Mouse (Mus musculus) layer of hippocampus, postnatal 10 days (tissue): ENCODE data around the gene Marc1. TPM values are rescaled to one million over a fixed set of nuclear protein-coding genes. Genes with fewer than 3 reads are reported as not detected.

ENCODE experiments used
- DNase-seq, 2 experiments: peaks; one replicate each; pipeline ENCODE4 v3.0.0; 2021; ENCODE audit warnings: low spot score in 2 of 2
- long read RNA-seq: library from polyadenylated mRNA; stranded (forward); transcript quantifications from one replicate; pipeline ENCODE4 v2.0.0, GENCODE M21; 2023
- total RNA-seq, 2 experiments: library from RNA; stranded (reverse); gene quantifications; 2 replicates each; pipeline ENCODE4 v1.2.3; 2021

Gene Marc1
- not detected for total RNA-seq
- long read RNA-seq = 0 reads

GRCm38 (mm10) chr1:184810780-184811575 is at the start of gene Marc1:
Gene Marc1, minus strand, starts transcription at chr1:184811313.
- DNase-seq = no peak

- DNase-seq = no peak
Measured at GRCm38 (mm10) chr1:184860276-184860675, 49.2 kb upstream of the Marc1 start.

- DNase-seq = no peak
Measured at GRCm38 (mm10) chr1:184858253-184858652, 47.1 kb upstream of the Marc1 start.

GRCm38 (mm10) chr1:184857216-184857615 is 46.1 kb upstream of the Marc1 start:
- no peak for DNase-seq

- no peak for DNase-seq
Measured at GRCm38 (mm10) chr1:184853922-184854321, 42.8 kb upstream of the Marc1 start.

GRCm38 (mm10) chr1:184853339-184853738 is 42.2 kb upstream of the Marc1 start:
- peak; percentile 73 to 75 for DNase-seq

- DNase-seq = peak; percentile 74 to 79
Measured at GRCm38 (mm10) chr1:184851741-184852618, 40.9 kb upstream of the Marc1 start.

- no peak for DNase-seq
Measured at GRCm38 (mm10) chr1:184851166-184851565, 40.1 kb upstream of the Marc1 start.

- no peak for DNase-seq
Measured at GRCm38 (mm10) chr1:184846973-184847372, 35.9 kb upstream of the Marc1 start.

- peak in 1 of 2 experiments; percentile 32 for DNase-seq
Measured at GRCm38 (mm10) chr1:184846092-184846750, 35.1 kb upstream of the Marc1 start, which contains the start of gene Marc2. Gene Marc2, minus strand, starts transcription at chr1:184846451.

GRCm38 (mm10) chr1:184845111-184846071 is 34.3 kb upstream of the Marc1 start:
- DNase-seq = peak; percentile 78 to 87

- peak in 1 of 2 experiments; percentile 25 for DNase-seq
Measured at GRCm38 (mm10) chr1:184844326-184845066, 33.4 kb upstream of the Marc1 start.

- no peak for DNase-seq
Measured at GRCm38 (mm10) chr1:184837649-184838048, 26.5 kb upstream of the Marc1 start.

- DNase-seq = no peak
Measured at GRCm38 (mm10) chr1:184836350-184836749, 25.2 kb upstream of the Marc1 start.

- no peak for DNase-seq
Measured at GRCm38 (mm10) chr1:184833499-184833898, 22.4 kb upstream of the Marc1 start.

GRCm38 (mm10) chr1:184832211-184832610 is 21.1 kb upstream of the Marc1 start:
- no peak for DNase-seq

GRCm38 (mm10) chr1:184829897-184830296 is 18.8 kb upstream of the Marc1 start:
- DNase-seq = no peak

- DNase-seq = no peak
Measured at GRCm38 (mm10) chr1:184827175-184827701, 16.1 kb upstream of the Marc1 start.

- peak; percentile 64 to 72 for DNase-seq
Measured at GRCm38 (mm10) chr1:184825093-184825492, 14.0 kb upstream of the Marc1 start.
